ENCODE assay signal across 7 mouse cellular contexts in the genomic region with DNA sequence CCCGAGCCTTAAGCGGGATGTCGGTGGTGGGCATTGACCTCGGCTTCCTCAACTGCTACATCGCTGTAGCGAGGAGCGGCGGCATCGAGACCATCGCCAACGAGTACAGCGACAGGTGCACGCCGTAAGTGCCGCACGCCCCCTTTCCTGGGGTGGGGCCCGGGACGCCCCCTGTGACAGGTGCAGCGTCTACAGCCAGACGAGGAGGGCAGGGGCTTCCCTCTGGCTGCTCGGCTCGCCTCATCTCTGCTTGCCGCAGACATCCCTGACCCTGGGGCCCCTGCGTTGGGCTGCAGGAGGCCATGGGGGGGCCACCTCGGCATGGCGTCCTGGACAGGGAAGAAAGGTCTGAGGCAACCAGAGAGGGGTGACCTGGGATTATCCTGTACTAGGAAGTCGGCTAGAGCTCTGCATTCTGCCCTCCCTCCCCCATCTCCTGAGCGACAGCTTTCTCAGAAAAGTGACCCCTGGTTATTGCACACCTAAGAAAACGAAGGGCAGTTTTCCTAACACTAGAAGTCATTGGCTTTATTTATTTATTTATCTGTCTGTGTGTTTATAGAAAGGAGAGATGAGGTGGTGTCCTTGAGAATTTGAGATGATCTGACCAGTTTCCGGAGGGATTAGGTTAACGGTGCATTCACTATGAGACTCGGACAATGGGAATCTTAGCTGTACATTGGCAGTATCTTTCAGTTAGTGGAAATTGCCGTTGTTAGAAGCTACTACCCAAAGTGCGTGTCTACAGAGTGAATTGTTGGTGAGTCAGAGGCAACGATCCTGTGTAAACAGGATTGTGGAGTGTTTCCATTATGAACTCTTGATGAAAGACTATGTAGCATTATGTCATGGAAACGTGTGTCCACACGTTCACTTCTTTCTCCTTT. TPM values are rescaled to one million over a fixed set of nuclear protein-coding genes. Genes with fewer than 3 reads are reported as not detected.
DNase-seq lines count a peak whose midpoint lies in the region; ATAC-seq and TF ChIP-seq lines count a peak whose summit lies in the region.

No protein-coding gene starts in this region.

- peak; percentile 4 for DNase-seq in urinary bladder, postnatal 14 days (ENCODE audit: low spot score)
- no peak for DNase-seq in urinary bladder, adult 18-20 months (ENCODE audit: low spot score in 2 of 2)
- DNase-seq in brain, embryonic 14.5 days (ENCODE audit: low read depth): peak; percentile 59
- DNase-seq in gonadal fat pad, adult 2 months (ENCODE audit: low read depth): peak; percentile 62
- peak; percentile 36 for DNase-seq in midbrain, postnatal 0 days (ENCODE audit: low spot score)
- DNase-seq in ovary, postnatal 36 days (ENCODE audit: low spot score): no peak

- ATAC-seq in limb, embryonic 12.5 days (ENCODE audit: insufficient number of reproducible peaks, insufficient read depth, low FRiP score, low TSS enrichment, low read depth): no peak; the same call in 1 of the 2 replicates
- ATAC-seq in midbrain, postnatal 0 days (ENCODE audit: low FRiP score): peak; percentile 68

- peaks cover 10% of the 10 kb centered on the region; the same call in 1 of the 2 replicates for H3K4me1 ChIP-seq in limb, embryonic 12.5 days (replicated peaks)
- no peaks in the 10 kb centered on the region for H3K4me1 ChIP-seq in midbrain, postnatal 0 days (ENCODE audit: insufficient read depth, low read length)

- no peak overlapping the region for H3K27ac ChIP-seq in limb, embryonic 12.5 days
- H3K27ac ChIP-seq in midbrain, postnatal 0 days (ENCODE audit: low read depth, low read length): peak overlapping the region; percentile 85

- peak overlapping the region; percentile 65 for H3K4me3 ChIP-seq in limb, embryonic 12.5 days (replicated peaks)
- H3K4me3 ChIP-seq in midbrain, postnatal 0 days (ENCODE audit: low read depth, low read length): peak overlapping the region; percentile 94

- WGBS in limb, embryonic 12.5 days: 8% methylated on average over 37 of the region's 37 CpGs
- under 1% methylated on average over 36 of the region's 37 CpGs for WGBS in midbrain, postnatal 0 days

- peak overlapping the region; percentile 96 for H3K4me2 ChIP-seq in limb, embryonic 12.5 days
- H3K4me2 ChIP-seq in midbrain, postnatal 0 days (ENCODE audit: low read depth, low read length, poor library complexity, severe bottlenecking): peak overlapping the region; percentile 92

- peaks cover 8% of the 10 kb centered on the region for H3K27me3 ChIP-seq in limb, embryonic 12.5 days
- no peaks in the 10 kb centered on the region for H3K27me3 ChIP-seq in midbrain, postnatal 0 days (ENCODE audit: insufficient read depth, low read length)

- no peak for TF ChIP-seq CTCF in brain, embryonic 14.5 days (IDR thresholded peaks at IDR 0.05; ENCODE audit: borderline replicate concordance, extremely low read depth, insufficient read depth, insufficient read length)
- TF ChIP-seq CTCF in midbrain, postnatal 0 days (IDR thresholded peaks at IDR 0.05): peak; percentile 15; the same call in 1 of the 2 replicates

- no peaks in the 10 kb centered on the region for H3K9me3 ChIP-seq in limb, embryonic 12.5 days
- no peaks in the 10 kb centered on the region for H3K9me3 ChIP-seq in midbrain, postnatal 0 days (ENCODE audit: low read length)

- TF ChIP-seq POLR2A in brain, embryonic 14.5 days (IDR thresholded peaks at IDR 0.05; ENCODE audit: borderline replicate concordance, extremely low read depth, insufficient read depth, insufficient read length, poor library complexity, severe bottlenecking): no peak

- peak overlapping the region; percentile 73 for H3K9ac ChIP-seq in limb, embryonic 12.5 days (replicated peaks)
- H3K9ac ChIP-seq in midbrain, postnatal 0 days (replicated peaks; ENCODE audit: low read length, poor library complexity, severe bottlenecking): peak overlapping the region; percentile 80

- no peaks in the 10 kb centered on the region for H3K36me3 ChIP-seq in limb, embryonic 12.5 days
- H3K36me3 ChIP-seq in midbrain, postnatal 0 days (ENCODE audit: insufficient read depth, low read length): no peaks in the 10 kb centered on the region

RNA-seq across cellular contexts. Expression of a gene that starts 1.6 kb away (rescaled TPM):
- 12.0 and 21.4 TPM in 2 replicates for polyA plus RNA-seq in brain, embryonic 14.5 days (2012; rRNA removed)
- polyA plus RNA-seq in gonadal fat pad, adult 2 months (2012; rRNA removed): 4.5 and 6.8 TPM in 2 replicates
- 3.9 and 4.1 TPM in 2 replicates for polyA plus RNA-seq in limb, embryonic 12.5 days (2016; fragmentation: Nextera tagmentation; extraction: Ambion mirVana)
- 33.2 and 39.5 TPM in 2 replicates for total RNA-seq in midbrain, postnatal 0 days (2014; rRNA removed)
- polyA plus RNA-seq in midbrain, postnatal 0 days (2015; fragmentation: Nextera tagmentation; extraction: Ambion mirVana): 38.8 and 43.1 TPM in 2 replicates

RNA-seq across cellular contexts. Expression of a gene that starts 37.2 kb away (rescaled TPM):
- 0.21 and 0.27 TPM in 2 replicates for polyA plus RNA-seq in brain, embryonic 14.5 days (2012; rRNA removed)
- polyA plus RNA-seq in gonadal fat pad, adult 2 months (2012; rRNA removed): 0.15 and 0.27 TPM in 2 replicates
- polyA plus RNA-seq in limb, embryonic 12.5 days (2016; fragmentation: Nextera tagmentation; extraction: Ambion mirVana): 0.19 and 0.47 TPM in 2 replicates
- total RNA-seq in midbrain, postnatal 0 days (2014; rRNA removed): 0.49 TPM in 1 of 2 replicates, not detected in the other
- polyA plus RNA-seq in midbrain, postnatal 0 days (2015; fragmentation: Nextera tagmentation; extraction: Ambion mirVana): 0.09 and 0.50 TPM in 2 replicates

RNA-seq across cellular contexts. Expression of a gene that starts 53.9 kb away (rescaled TPM):
- 12.9 and 19.9 TPM in 2 replicates for polyA plus RNA-seq in brain, embryonic 14.5 days (2012; rRNA removed)
- 2.5 and 2.7 TPM in 2 replicates for polyA plus RNA-seq in gonadal fat pad, adult 2 months (2012; rRNA removed)
- 68.8 and 74.5 TPM in 2 replicates for polyA plus RNA-seq in limb, embryonic 12.5 days (2016; fragmentation: Nextera tagmentation; extraction: Ambion mirVana)
- 8.7 and 9.7 TPM in 2 replicates for total RNA-seq in midbrain, postnatal 0 days (2014; rRNA removed)
- 9.2 and 9.6 TPM in 2 replicates for polyA plus RNA-seq in midbrain, postnatal 0 days (2015; fragmentation: Nextera tagmentation; extraction: Ambion mirVana)

Comparison
In these comparisons a context has a peak if more than half of its experiments do, and no peak if none do; other contexts are left out.
1. DNase-seq: peak in urinary bladder, postnatal 14 days (single experiment), brain, embryonic 14.5 days (single experiment), gonadal fat pad, adult 2 months (single experiment) and midbrain, postnatal 0 days (single experiment); none in urinary bladder, adult 18-20 months (0 of 2) and ovary, postnatal 36 days (single experiment).